Comparison of ENCODE assay signal across 13 mouse cellular contexts in the genomic region with DNA sequence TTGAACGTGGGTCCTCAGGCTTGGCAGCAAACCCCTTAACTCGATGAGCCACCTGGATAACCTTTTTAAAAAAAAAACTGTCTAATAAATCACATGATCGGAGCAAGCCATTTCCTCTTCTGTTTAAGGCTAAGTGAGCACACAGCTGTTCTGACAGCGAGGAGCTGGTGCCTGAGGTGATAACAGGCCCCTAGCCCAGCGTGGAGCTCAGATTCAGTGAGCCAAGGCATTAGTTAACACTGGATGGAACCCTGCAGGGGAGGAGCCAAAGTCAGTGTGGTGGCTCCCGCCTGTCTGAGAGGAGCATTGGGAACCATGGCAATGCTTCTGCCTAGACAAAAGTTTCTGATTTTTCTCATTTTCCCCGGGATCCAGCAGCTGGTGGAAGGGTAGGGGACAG. TPM values are rescaled to one million over a fixed set of nuclear protein-coding genes. Genes with fewer than 3 reads are reported as not detected.
DNase-seq lines count a peak whose midpoint lies in the region; ATAC-seq and TF ChIP-seq lines count a peak whose summit lies in the region.
"Had no signal": no experiment of that assay in that cellular context is flagged by ENCODE, and none has a peak within 500 bp of the region (broad histone marks: within the 10 kb centered on the region; RNA-seq: fewer than 3 reads in every experiment).

No protein-coding gene starts in this region.

- no peak overlapping the region for H3K4me2 ChIP-seq in hindbrain, embryonic 12.5 days (replicated peaks)
- no peak overlapping the region for H3K4me2 ChIP-seq in limb, embryonic 14.5 days (replicated peaks; ENCODE audit: low read depth, low read length, severe bottlenecking)
- H3K4me2 ChIP-seq: embryonic facial prominence, embryonic 15.5 days had no signal

- H3K36me3 ChIP-seq in hindbrain, embryonic 10.5 days: no peaks in the 10 kb centered on the region
- H3K36me3 ChIP-seq in hindbrain, embryonic 12.5 days: no peaks in the 10 kb centered on the region
- H3K36me3 ChIP-seq in limb, embryonic 14.5 days (ENCODE audit: control insufficient read depth, insufficient read depth, low read length): no peaks in the 10 kb centered on the region
- H3K36me3 ChIP-seq: embryonic facial prominence, embryonic 15.5 days had no signal

- 41% methylated on average over 7 of the region's 7 CpGs for WGBS in hindbrain, embryonic 10.5 days
- WGBS in hindbrain, embryonic 12.5 days: 31% methylated on average over 7 of the region's 7 CpGs
- WGBS in limb, embryonic 14.5 days: 18% methylated on average over 7 of the region's 7 CpGs

- H3K4me1 ChIP-seq in hindbrain, embryonic 10.5 days (replicated peaks): peaks cover 3% of the 10 kb centered on the region; the same call in 1 of the 2 replicates
- peaks cover 3% of the 10 kb centered on the region for H3K4me1 ChIP-seq in hindbrain, embryonic 12.5 days
- peaks cover 3% of the 10 kb centered on the region for H3K4me1 ChIP-seq in limb, embryonic 14.5 days (ENCODE audit: control insufficient read depth, insufficient read depth, low read length)
- H3K4me1 ChIP-seq: embryonic facial prominence, embryonic 15.5 days had no signal

- TF ChIP-seq POLR2A in limb, embryonic 14.5 days (IDR thresholded peaks at IDR 0.05; ENCODE audit: borderline replicate concordance, extremely low read depth, insufficient read depth, insufficient read length): no peak

- no peaks in the 10 kb centered on the region for H3K27me3 ChIP-seq in hindbrain, embryonic 10.5 days (ENCODE audit: insufficient read depth, poor library complexity, severe bottlenecking)
- H3K27me3 ChIP-seq in hindbrain, embryonic 12.5 days: no peaks in the 10 kb centered on the region
- H3K27me3 ChIP-seq in limb, embryonic 14.5 days (ENCODE audit: control insufficient read depth, insufficient read depth, low read length): no peaks in the 10 kb centered on the region
- H3K27me3 ChIP-seq: embryonic facial prominence, embryonic 15.5 days had no signal

- no peaks in the 10 kb centered on the region for H3K9me3 ChIP-seq in hindbrain, embryonic 10.5 days
- H3K9me3 ChIP-seq in hindbrain, embryonic 12.5 days (replicated peaks): no peaks in the 10 kb centered on the region
- H3K9me3 ChIP-seq in limb, embryonic 14.5 days (ENCODE audit: control insufficient read depth, low read length): no peaks in the 10 kb centered on the region
- H3K9me3 ChIP-seq: embryonic facial prominence, embryonic 15.5 days had no signal

- peak; percentile 25 for DNase-seq in hindbrain, embryonic 10.5 days (ENCODE audit: low spot score)
- DNase-seq in R1 (ENCODE audit: low read depth, low spot score): peak; percentile 46
- DNase-seq in embryo, embryonic 10.5 days (ENCODE audit: low spot score): peak; percentile 50
- DNase-seq in limb, embryonic 14.5 days (ENCODE audit: low spot score): peak; percentile 20
- no peak for DNase-seq in layer of hippocampus, postnatal 10 days (ENCODE audit: low spot score in 2 of 2)
- DNase-seq in liver: no peak
- DNase-seq: cerebellum, adult 11 months; gastrocnemius, postnatal 10 days; left cerebral cortex, postnatal 4 days; lung, postnatal 4 days; thymus, adult 2 months had no signal

- no peak; the same call in 1 of the 2 replicates for ATAC-seq in hindbrain, embryonic 12.5 days (ENCODE audit: low FRiP score)
- peak; percentile 71; the same call in 1 of the 2 replicates for ATAC-seq in limb, embryonic 14.5 days (ENCODE audit: low FRiP score, low read depth)

- H3K4me3 ChIP-seq in hindbrain, embryonic 10.5 days: no peak overlapping the region
- H3K4me3 ChIP-seq in hindbrain, embryonic 12.5 days: no peak overlapping the region
- no peak overlapping the region for H3K4me3 ChIP-seq in limb, embryonic 14.5 days (replicated peaks; ENCODE audit: low read length)
- H3K4me3 ChIP-seq: embryonic facial prominence, embryonic 15.5 days had no signal

- H3K9ac ChIP-seq in hindbrain, embryonic 12.5 days: no peak overlapping the region
- H3K9ac ChIP-seq in limb, embryonic 14.5 days (ENCODE audit: low read depth, low read length, severe bottlenecking): no peak overlapping the region
- H3K9ac ChIP-seq: embryonic facial prominence, embryonic 15.5 days had no signal

- peak overlapping the region; percentile 4; the same call in 1 of the 2 replicates for H3K27ac ChIP-seq in hindbrain, embryonic 10.5 days
- no peak overlapping the region for H3K27ac ChIP-seq in hindbrain, embryonic 12.5 days
- H3K27ac ChIP-seq in limb, embryonic 14.5 days (replicated peaks; ENCODE audit: low read depth, low read length): no peak overlapping the region
- H3K27ac ChIP-seq: embryonic facial prominence, embryonic 15.5 days had no signal

RNA-seq across cellular contexts. Expression of a gene that starts 35.2 kb away (rescaled TPM):
- polyA plus RNA-seq in hindbrain, embryonic 10.5 days (2016; fragmentation: Nextera tagmentation; extraction: Ambion mirVana): 9.8 and 13.5 TPM in 2 replicates
- polyA plus RNA-seq in hindbrain, embryonic 12.5 days (2016; fragmentation: Nextera tagmentation; extraction: Ambion mirVana): 12.5 and 13.5 TPM in 2 replicates
- polyA plus RNA-seq in limb, embryonic 14.5 days (2012; rRNA removed): 11.3 and 15.3 TPM in 2 replicates
- polyA plus RNA-seq in limb, embryonic 14.5 days (2014; fragmentation: Nextera tagmentation; extraction: Ambion mirVana): 10.2 and 10.4 TPM in 2 replicates
- total RNA-seq in layer of hippocampus, postnatal 10 days (2021): 10 to 100 TPM; 16.2 to 16.7 TPM

RNA-seq across cellular contexts. Expression of a gene that starts 58.3 kb away (rescaled TPM):
- 76.8 and 86.0 TPM in 2 replicates for polyA plus RNA-seq in hindbrain, embryonic 10.5 days (2016; fragmentation: Nextera tagmentation; extraction: Ambion mirVana)
- polyA plus RNA-seq in hindbrain, embryonic 12.5 days (2016; fragmentation: Nextera tagmentation; extraction: Ambion mirVana): 63.2 and 71.0 TPM in 2 replicates
- polyA plus RNA-seq in limb, embryonic 14.5 days (2012; rRNA removed): 55.4 and 77.6 TPM in 2 replicates
- polyA plus RNA-seq in limb, embryonic 14.5 days (2014; fragmentation: Nextera tagmentation; extraction: Ambion mirVana): 42.7 and 50.4 TPM in 2 replicates
- 10 to 100 TPM; 46.3 to 49.2 TPM for total RNA-seq in layer of hippocampus, postnatal 10 days (2021)

Comparison
In these comparisons a context has a peak if more than half of its experiments do, and no peak if none do; other contexts are left out.
1. DNase-seq: peak in hindbrain, embryonic 10.5 days (single experiment), R1 (single experiment), embryo, embryonic 10.5 days (single experiment) and limb, embryonic 14.5 days (single experiment); none in layer of hippocampus, postnatal 10 days (0 of 2) and liver (single experiment).